Mouse (Mus musculus): ENCODE data around the gene Ecd.

Gene Ecd

GRCm38 (mm10) chr14:20324196-20324595, 23.7 kb downstream of the Ecd start:
- 67% methylated on average over 9 of the region's 9 CpGs for WGBS

GRCm38 (mm10) chr14:20319420-20319819, 28.5 kb downstream of the Ecd start:
- WGBS, result 78% methylated on average over 3 of the region's 3 CpGs

GRCm38 (mm10) chr14:20315137-20315536, 32.8 kb downstream of the Ecd start:
- WGBS, result 81% methylated on average over 1 of the region's 1 CpGs

GRCm38 (mm10) chr14:20305085-20305484, 42.8 kb downstream of the Ecd start:
- WGBS, result 80% methylated on average over 2 of the region's 2 CpGs

GRCm38 (mm10) chr14:20298131-20298530, 49.8 kb downstream of the Ecd start:
- 53% methylated on average over 3 of the region's 3 CpGs for WGBS

GRCm38 (mm10) chr14:20297616-20298015, 50.3 kb downstream of the Ecd start:
- whole genome bisulfite sequencing, result 90% methylated on average over 3 of the region's 3 CpGs

- whole genome bisulfite sequencing, result 17% methylated on average over 8 of the region's 8 CpGs
These were observed 53.0 kb downstream of the Ecd start for GRCm38 (mm10) chr14:20294947-20295346.

- 22% methylated on average over 14 of the region's 14 CpGs for WGBS
These were observed 53.6 kb downstream of the Ecd start, which contains the start of gene Nudt13 for GRCm38 (mm10) chr14:20294117-20294892. Gene Nudt13, plus strand, starts transcription at chr14:20294697.

GRCm38 (mm10) chr14:20291391-20291790, 56.5 kb downstream of the Ecd start:
- 79% methylated on average over 4 of the region's 4 CpGs for WGBS
